Mouse (Mus musculus) gastrocnemius, postnatal 4 days (tissue): Measurements from ENCODE around the gene Extl1. TPM values are rescaled to one million over a fixed set of nuclear protein-coding genes. Genes with fewer than 3 reads are reported as not detected.
"Not testable (repeated sequence)": the region's sequence is repeated elsewhere in the genome, so short reads cannot be mapped to it uniquely, and the experiment has no call there.

ENCODE experiments used
- DNase-seq, 2 experiments: peaks; one replicate each; pipeline ENCODE4 v3.0.0; 2021 to 2022; ENCODE audit warnings: low spot score in 2 of 2, mixed read lengths in 2 of 2
- total RNA-seq, 2 experiments: library from RNA; stranded (reverse); gene quantifications; 2 replicates each; pipeline ENCODE4 v1.2.3; 2021

The Extl1 gene
- total RNA-seq, 2 experiments from 2014 or later = 7.5 to 10.2 TPM

GRCm38 (mm10) chr4:134352261-134352707 lies 31.4 kb downstream of the Extl1 start:
- no peak for DNase-seq

- DNase-seq = no peak
Measured at GRCm38 (mm10) chr4:134351329-134352260, 32.1 kb downstream of the Extl1 start.

DNA sequence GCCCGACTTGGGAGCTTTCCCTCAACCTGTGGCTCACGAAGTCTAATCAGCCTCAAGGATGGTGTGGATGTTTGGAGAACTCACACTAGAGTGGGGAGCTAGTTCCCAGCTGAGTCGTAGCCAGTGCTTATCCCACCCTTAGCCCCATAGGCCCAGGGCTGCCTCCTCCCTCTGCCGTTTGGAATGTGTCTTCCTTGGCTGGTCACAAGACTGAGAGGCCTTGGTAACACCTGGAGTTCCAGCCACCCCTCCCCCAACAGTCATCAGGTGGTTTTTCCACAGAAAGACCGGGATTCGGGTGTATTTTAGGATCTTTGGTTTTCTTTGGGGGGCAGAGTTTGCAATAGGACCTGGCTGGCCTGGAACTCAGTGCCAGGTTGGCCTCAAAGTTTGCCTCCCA lies 33.0 kb downstream of the Extl1 start:
- no peak for DNase-seq

DNA sequence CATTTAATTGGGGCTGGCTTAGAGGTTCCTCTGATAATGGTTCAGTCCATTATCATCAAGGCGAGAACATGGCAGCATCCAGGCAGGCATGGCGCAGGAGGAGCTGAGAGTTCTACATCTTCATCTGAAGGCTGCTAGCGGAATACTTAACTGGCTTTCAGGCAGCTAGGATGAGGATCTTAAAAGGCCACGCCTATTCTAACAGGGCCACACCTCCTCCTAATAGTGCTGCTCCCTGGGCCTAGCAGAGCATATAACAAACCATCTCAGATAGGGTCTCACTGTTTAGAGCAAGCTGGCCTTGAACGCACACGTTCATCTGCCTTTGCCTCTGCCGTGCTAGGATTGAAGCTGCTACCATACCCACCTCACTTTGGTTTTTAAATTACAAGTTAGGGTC lies 33.8 kb downstream of the Extl1 start:
- no peak for DNase-seq

DNA sequence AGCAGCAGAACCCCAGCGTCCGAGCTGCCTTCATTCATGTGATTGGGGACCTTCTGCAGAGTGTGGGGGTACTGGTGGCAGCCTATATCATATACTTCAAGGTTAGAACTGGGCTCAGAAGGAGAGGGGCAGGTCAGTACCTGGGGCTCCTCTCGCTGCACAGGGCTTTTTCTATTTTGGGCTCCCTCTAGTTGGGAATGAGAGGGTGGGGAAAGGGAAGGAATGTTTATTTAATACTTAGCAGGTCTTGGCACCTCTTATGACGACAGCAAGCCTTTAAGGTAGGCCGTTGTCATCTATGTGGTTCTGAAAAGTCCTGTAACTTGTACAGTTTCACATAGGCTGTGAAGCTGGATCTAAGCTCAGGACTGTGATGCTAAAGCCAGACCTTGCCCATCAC lies 35.1 kb downstream of the Extl1 start:
- DNase-seq = no peak

DNA sequence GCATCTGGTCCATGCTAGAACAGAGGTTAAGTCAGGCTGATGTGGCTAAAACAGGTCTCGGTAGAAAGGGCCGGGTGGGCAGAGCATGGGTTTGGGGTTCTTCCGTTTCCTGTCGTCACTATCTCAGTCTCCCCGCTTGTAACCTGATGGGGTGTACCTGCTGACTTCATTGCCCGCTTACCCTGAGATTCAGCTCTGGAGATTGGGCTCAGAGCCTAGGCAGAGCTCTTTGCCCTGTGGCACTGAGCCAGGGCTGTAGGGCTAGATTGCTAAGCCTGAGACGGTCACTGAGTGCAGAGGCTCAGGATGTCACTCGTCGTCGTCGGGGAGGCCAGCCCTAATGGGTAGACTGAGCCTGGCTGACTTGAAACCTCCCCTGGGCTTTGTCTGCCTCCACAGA lies 35.6 kb downstream of the Extl1 start:
- no peak for DNase-seq

DNA sequence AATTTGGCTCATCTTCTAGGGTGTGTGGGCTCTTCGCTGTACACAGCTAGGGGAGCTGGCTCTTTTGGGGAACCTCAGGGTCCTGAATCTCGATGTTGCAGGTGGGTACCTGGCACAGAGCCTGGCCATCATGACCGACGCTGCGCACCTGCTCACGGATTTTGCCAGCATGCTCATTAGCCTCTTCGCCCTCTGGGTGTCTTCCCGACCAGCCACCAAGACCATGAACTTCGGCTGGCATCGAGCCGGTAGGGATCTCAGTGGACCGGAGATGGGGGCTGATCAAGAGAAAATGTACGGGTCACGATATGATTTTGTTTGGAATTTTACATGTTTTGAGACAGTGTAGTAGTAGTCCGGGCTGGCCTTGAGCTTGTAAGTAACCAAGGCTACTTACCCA lies 37.8 kb downstream of the Extl1 start:
- no peak for DNase-seq

DNA sequence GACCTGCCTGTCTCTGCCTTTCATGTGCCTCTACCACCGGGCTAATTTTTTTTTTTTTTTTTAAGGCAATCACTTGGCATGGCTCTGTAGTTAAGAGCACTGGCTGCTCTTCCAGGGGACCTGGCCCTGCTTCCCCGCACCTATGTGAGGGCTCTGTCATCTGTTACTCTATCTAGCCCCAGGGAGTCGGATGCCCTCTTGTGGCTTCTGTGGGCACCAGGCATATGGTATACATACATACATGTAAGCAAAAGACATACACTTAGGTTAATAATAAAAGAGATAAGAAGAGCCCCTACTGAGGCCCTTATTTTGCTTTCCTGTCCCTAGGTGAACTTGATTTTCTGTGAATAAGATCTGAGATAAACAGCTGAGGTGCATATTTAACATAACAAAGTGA lies 39.0 kb downstream of the Extl1 start:
- no peak for DNase-seq

DNA sequence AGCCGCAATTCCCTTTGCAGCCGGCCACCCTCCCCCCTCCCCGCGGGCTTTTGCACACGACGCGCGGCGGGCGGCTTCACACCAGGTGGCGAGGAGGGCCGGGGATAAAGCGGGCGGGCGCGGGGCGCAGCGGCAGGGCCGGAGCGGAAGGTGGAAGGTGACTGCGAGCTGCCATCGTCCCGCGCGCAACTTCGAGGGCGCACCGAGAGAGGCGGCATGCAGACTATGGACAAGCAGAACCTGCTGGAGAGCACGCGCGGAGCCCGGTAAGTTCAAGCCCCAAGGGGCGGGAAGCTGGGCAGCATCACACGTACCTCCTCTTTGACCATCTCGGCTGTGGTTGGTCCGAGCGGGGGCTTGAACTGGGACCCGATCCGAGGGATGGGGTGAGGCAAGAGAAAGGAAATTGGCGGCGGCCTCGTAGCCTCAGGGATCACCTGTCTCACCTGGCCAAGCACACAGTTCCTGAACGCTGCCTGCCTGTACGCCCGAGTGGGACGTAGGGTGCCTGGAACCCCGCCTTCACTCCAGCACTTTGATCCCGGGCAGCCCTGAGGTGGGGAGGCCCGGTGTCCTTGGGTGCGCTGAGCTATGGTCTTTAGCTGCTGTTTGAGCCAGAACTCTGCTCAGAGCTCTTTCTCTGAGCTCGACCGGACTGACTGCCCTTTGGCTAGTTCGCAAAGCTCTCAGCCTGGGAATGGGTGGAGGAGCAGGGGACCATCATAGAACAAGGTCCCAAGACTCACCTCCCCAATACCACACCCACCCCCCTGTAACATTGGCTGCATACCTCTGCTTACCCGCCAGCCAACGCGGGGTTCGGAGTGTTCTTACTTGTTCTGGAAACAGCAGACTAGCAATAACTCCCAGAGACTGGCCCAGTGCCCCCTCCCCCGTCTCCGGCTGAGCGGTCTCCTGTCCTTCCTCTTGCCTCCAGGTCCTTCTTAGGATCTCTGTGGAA lies 40.3 kb downstream of the Extl1 start, which contains the start of gene Slc30a2:
Slc30a2 (plus strand) TSS at position 111 of the 961 bp plus-strand sequence.
- no peak for DNase-seq

GRCm38 (mm10) chr4:134342213-134342779 lies 41.4 kb downstream of the Extl1 start:
- DNase-seq = no peak

- DNase-seq = not testable (repeated sequence)
Measured at GRCm38 (mm10) chr4:134341231-134341630, 42.4 kb downstream of the Extl1 start.

- no peak for DNase-seq
Measured at GRCm38 (mm10) chr4:134330281-134330680, 53.4 kb downstream of the Extl1 start.

- no peak for DNase-seq
Measured at GRCm38 (mm10) chr4:134328832-134329231, 54.8 kb downstream of the Extl1 start.

- DNase-seq = no peak
Measured at GRCm38 (mm10) chr4:134328151-134328550, 55.5 kb downstream of the Extl1 start.

DNA sequence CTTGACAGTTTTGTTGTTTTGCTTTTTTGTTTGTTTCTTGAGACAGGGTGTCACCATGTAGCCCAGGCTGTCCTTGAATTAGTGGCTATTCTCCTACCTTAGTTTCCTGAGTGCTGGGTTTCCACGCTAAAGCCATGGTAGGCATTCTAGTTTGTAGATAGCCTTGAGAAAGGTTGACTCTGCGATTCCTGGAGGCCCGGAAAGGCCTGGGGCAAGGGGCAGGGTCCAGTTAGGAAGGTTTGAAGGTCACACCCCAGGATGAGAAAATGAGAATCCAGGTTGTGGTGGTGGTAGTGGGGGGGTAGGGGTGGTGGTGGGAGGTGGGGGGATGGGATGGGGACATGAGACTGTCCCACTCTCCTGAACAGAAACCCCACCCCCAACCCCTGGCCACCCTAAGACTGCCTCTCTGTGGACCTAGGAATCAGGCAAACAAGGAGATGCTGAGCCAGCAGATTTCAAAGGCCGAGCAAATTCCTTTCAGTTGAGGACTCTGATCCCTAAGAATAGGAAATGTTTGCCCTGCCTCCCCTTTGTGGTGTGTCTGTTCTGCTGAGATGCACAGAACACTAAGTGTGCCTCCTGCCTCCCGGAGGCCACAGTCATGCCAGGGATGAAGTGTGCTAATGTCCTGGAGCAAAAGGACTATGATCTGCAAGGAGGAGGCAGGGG lies 56.7 kb downstream of the Extl1 start:
- DNase-seq = no peak

GRCm38 (mm10) chr4:134324655-134325054 lies 59.0 kb downstream of the Extl1 start:
- DNase-seq = no peak

GRCm38 (mm10) chr4:134321524-134321923 lies 62.1 kb downstream of the Extl1 start:
- no peak for DNase-seq

- no peak for DNase-seq
Measured at GRCm38 (mm10) chr4:134319674-134320073, 64.0 kb downstream of the Extl1 start.

GRCm38 (mm10) chr4:134319074-134319473 lies 64.6 kb downstream of the Extl1 start:
- no peak for DNase-seq

- no peak for DNase-seq
Measured at GRCm38 (mm10) chr4:134316390-134316789, 67.3 kb downstream of the Extl1 start.

- DNase-seq = no peak
Measured at GRCm38 (mm10) chr4:134315470-134315869, 68.2 kb downstream of the Extl1 start.
